Mouse (Mus musculus): Measurements from ENCODE around the gene Mgrn1. TPM values are rescaled to one million over a fixed set of nuclear protein-coding genes. Genes with fewer than 3 reads are reported as not detected.

Gene Mgrn1
- polyA plus RNA-seq, 1 experiment from 2014 or later, result 99.3 TPM

- Histone ChIP-seq H3K27ac (ENCODE audit: low read length) (peak overlapping the region; percentile 100), H3K4me3 (ENCODE audit: low read length) (no peak overlapping the region), H3K27me3 (ENCODE audit: control insufficient read depth, insufficient read depth, low read depth, low read length) (no peaks in the 10 kb centered on the region), H3K36me3 (ENCODE audit: control insufficient read depth, insufficient read depth, low read length) (peaks cover 6% of the 10 kb centered on the region), H3K9me3 (ENCODE audit: control insufficient read depth, low read length) (no peaks in the 10 kb centered on the region), H3K4me2 (ENCODE audit: low read depth, low read length) (no peak overlapping the region; the same call in 1 of the 2 replicates), H3K4me1 (replicated peaks; ENCODE audit: control insufficient read depth, insufficient read depth, low read length) (peaks cover 42% of the 10 kb centered on the region), H3K9ac (ENCODE audit: low read length) (peak overlapping the region; percentile 93)
- ATAC-seq (ENCODE audit: low read depth), result no peak
- WGBS, result 76% methylated on average over 4 of the region's 4 CpGs
Observed at GRCm38 (mm10) chr16:4877195-4877594, 8.9 kb upstream of the Mgrn1 start.

GRCm38 (mm10) chr16:4877701-4878100, 8.3 kb upstream of the Mgrn1 start:
- Histone ChIP-seq H3K9ac (ENCODE audit: low read length) (peak overlapping the region; percentile 93), H3K4me1 (replicated peaks; ENCODE audit: control insufficient read depth, insufficient read depth, low read length) (peaks cover 42% of the 10 kb centered on the region)
- WGBS, result 48% methylated on average over 3 of the region's 3 CpGs

GRCm38 (mm10) chr16:4878192-4878885, 7.7 kb upstream of the Mgrn1 start:
- H3K27me3 ChIP-seq (ENCODE audit: control insufficient read depth, insufficient read depth, low read depth, low read length), result no peaks in the 10 kb centered on the region
- peak overlapping the region; percentile 100 for H3K27ac ChIP-seq (ENCODE audit: low read length)
- H3K9ac ChIP-seq (ENCODE audit: low read length), result peak overlapping the region; percentile 93
- peak overlapping the region; percentile 96 for H3K4me3 ChIP-seq (ENCODE audit: low read length)
- 8% methylated on average over 5 of the region's 5 CpGs for WGBS
- peak overlapping the region; percentile 93 for H3K4me2 ChIP-seq (ENCODE audit: low read depth, low read length)
- H3K36me3 ChIP-seq (ENCODE audit: control insufficient read depth, insufficient read depth, low read length), result peaks cover 6% of the 10 kb centered on the region
- ATAC-seq (ENCODE audit: low read depth), result 0 out of 2 replicates have a peak, but pooled peaks have one; percentile 1
- H3K9me3 ChIP-seq (ENCODE audit: control insufficient read depth, low read length), result no peaks in the 10 kb centered on the region
- H3K4me1 ChIP-seq (replicated peaks; ENCODE audit: control insufficient read depth, insufficient read depth, low read length), result peaks cover 42% of the 10 kb centered on the region

More at GRCm38 (mm10) chr16:4877701-4878100, 8.3 kb upstream of the Mgrn1 start:
- H3K27me3 ChIP-seq (ENCODE audit: control insufficient read depth, insufficient read depth, low read depth, low read length), result no peaks in the 10 kb centered on the region
- ATAC-seq (ENCODE audit: low read depth), result no peak
- peak overlapping the region; percentile 100 for H3K27ac ChIP-seq (ENCODE audit: low read length)
- peak overlapping the region; percentile 93 for H3K4me2 ChIP-seq (ENCODE audit: low read depth, low read length)
- H3K4me3 ChIP-seq (ENCODE audit: low read length), result peak overlapping the region; percentile 96
- H3K36me3 ChIP-seq (ENCODE audit: control insufficient read depth, insufficient read depth, low read length), result peaks cover 6% of the 10 kb centered on the region
- H3K9me3 ChIP-seq (ENCODE audit: control insufficient read depth, low read length), result no peaks in the 10 kb centered on the region

- Histone ChIP-seq H3K27ac (ENCODE audit: low read length) (peak overlapping the region; percentile 100), H3K4me1 (replicated peaks; ENCODE audit: control insufficient read depth, insufficient read depth, low read length) (peaks cover 42% of the 10 kb centered on the region), H3K9ac (ENCODE audit: low read length) (peak overlapping the region; percentile 93), H3K4me3 (ENCODE audit: low read length) (peak overlapping the region; percentile 96), H3K36me3 (ENCODE audit: control insufficient read depth, insufficient read depth, low read length) (peaks cover 4% of the 10 kb centered on the region), H3K27me3 (ENCODE audit: control insufficient read depth, insufficient read depth, low read depth, low read length) (no peaks in the 10 kb centered on the region), H3K4me2 (ENCODE audit: low read depth, low read length) (peak overlapping the region; percentile 93), H3K9me3 (ENCODE audit: control insufficient read depth, low read length) (no peaks in the 10 kb centered on the region)
- ATAC-seq (ENCODE audit: low read depth), result peak; percentile 5
- 0% methylated on average over 51 of the region's 54 CpGs for WGBS
Observed at GRCm38 (mm10) chr16:4879101-4879707, 6.8 kb upstream of the Mgrn1 start.

GRCm38 (mm10) chr16:4879708-4880124, 6.3 kb upstream of the Mgrn1 start:
- WGBS, result under 1% methylated on average over 40 of the region's 40 CpGs
- H3K4me1 ChIP-seq (replicated peaks; ENCODE audit: control insufficient read depth, insufficient read depth, low read length), result peaks cover 42% of the 10 kb centered on the region
- peak overlapping the region; percentile 100 for H3K27ac ChIP-seq (ENCODE audit: low read length)
- H3K4me3 ChIP-seq (ENCODE audit: low read length), result peak overlapping the region; percentile 96
- no peaks in the 10 kb centered on the region for H3K9me3 ChIP-seq (ENCODE audit: control insufficient read depth, low read length)
- peak; percentile 80 for ATAC-seq (ENCODE audit: low read depth)
- H3K36me3 ChIP-seq (ENCODE audit: control insufficient read depth, insufficient read depth, low read length), result no peaks in the 10 kb centered on the region; the same call in 1 of the 2 replicates
- H3K27me3 ChIP-seq (ENCODE audit: control insufficient read depth, insufficient read depth, low read depth, low read length), result no peaks in the 10 kb centered on the region
- peak overlapping the region; percentile 93 for H3K9ac ChIP-seq (ENCODE audit: low read length)
- H3K4me2 ChIP-seq (ENCODE audit: low read depth, low read length), result peak overlapping the region; percentile 93

GRCm38 (mm10) chr16:4880136-4880825, 5.8 kb upstream of the Mgrn1 start, which contains the start of gene Ubald1:
Gene Ubald1, minus strand, starts transcription at chr16:4880315.
- peak within 1 kb of the TSS; percentile 100 for H3K27ac ChIP-seq (ENCODE audit: low read length)
- peak within 1 kb of the TSS; percentile 93 for H3K9ac ChIP-seq (ENCODE audit: low read length)
- H3K4me1 ChIP-seq (replicated peaks; ENCODE audit: control insufficient read depth, insufficient read depth, low read length), result peaks cover 39% of the 10 kb centered on the region
- no peaks in the 10 kb centered on the region for H3K27me3 ChIP-seq (ENCODE audit: control insufficient read depth, insufficient read depth, low read depth, low read length)
- ATAC-seq (ENCODE audit: low read depth), result peak; percentile 89
- 0% methylated on average over 48 of the region's 48 CpGs for WGBS
- peak within 1 kb of the TSS; percentile 96 for H3K4me3 ChIP-seq (ENCODE audit: low read length)
- peak within 1 kb of the TSS; percentile 93 for H3K4me2 ChIP-seq (ENCODE audit: low read depth, low read length)
- no peaks in the 10 kb centered on the region; the same call in 1 of the 2 replicates for H3K36me3 ChIP-seq (ENCODE audit: control insufficient read depth, insufficient read depth, low read length)
- H3K9me3 ChIP-seq (ENCODE audit: control insufficient read depth, low read length), result no peaks in the 10 kb centered on the region

GRCm38 (mm10) chr16:4881400-4882351, 4.4 kb upstream of the Mgrn1 start:
- peak overlapping the region; percentile 98 for H3K27ac ChIP-seq (ENCODE audit: low read length)
- H3K9me3 ChIP-seq (ENCODE audit: control insufficient read depth, low read length), result no peaks in the 10 kb centered on the region
- peaks cover 25% of the 10 kb centered on the region for H3K4me1 ChIP-seq (replicated peaks; ENCODE audit: control insufficient read depth, insufficient read depth, low read length)
- no peaks in the 10 kb centered on the region for H3K27me3 ChIP-seq (ENCODE audit: control insufficient read depth, insufficient read depth, low read depth, low read length)
- H3K9ac ChIP-seq (ENCODE audit: low read length), result peak overlapping the region; percentile 85
- 71% methylated on average over 10 of the region's 10 CpGs for WGBS
- H3K4me3 ChIP-seq (ENCODE audit: low read length), result peak overlapping the region; percentile 96
- H3K4me2 ChIP-seq (ENCODE audit: low read depth, low read length), result peak overlapping the region; percentile 71
- H3K36me3 ChIP-seq (ENCODE audit: control insufficient read depth, insufficient read depth, low read length), result no peaks in the 10 kb centered on the region
- ATAC-seq (ENCODE audit: low read depth), result no peak

- Histone ChIP-seq H3K4me1 (replicated peaks; ENCODE audit: control insufficient read depth, insufficient read depth, low read length) (peaks cover 20% of the 10 kb centered on the region), H3K4me2 (ENCODE audit: low read depth, low read length) (no peak overlapping the region), H3K36me3 (ENCODE audit: control insufficient read depth, insufficient read depth, low read length) (no peaks in the 10 kb centered on the region), H3K9me3 (ENCODE audit: control insufficient read depth, low read length) (no peaks in the 10 kb centered on the region), H3K27me3 (ENCODE audit: control insufficient read depth, insufficient read depth, low read depth, low read length) (no peaks in the 10 kb centered on the region), H3K9ac (ENCODE audit: low read length) (no peak overlapping the region), H3K4me3 (ENCODE audit: low read length) (no peak overlapping the region), H3K27ac (ENCODE audit: low read length) (no peak overlapping the region; the same call in 1 of the 2 replicates)
- WGBS, result 96% methylated on average over 10 of the region's 10 CpGs
- no peak for ATAC-seq (ENCODE audit: low read depth)
Observed at GRCm38 (mm10) chr16:4884930-4885329, 1.1 kb upstream of the Mgrn1 start.

Measured in lung, embryonic 16.5 days (tissue).